Mouse (Mus musculus) lung, embryonic 14.5 days (tissue): ENCODE results near the gene Sem1. TPM values are rescaled to one million over a fixed set of nuclear protein-coding genes. Genes with fewer than 3 reads are reported as not detected.
"Not testable (repeated sequence)": the region's sequence is repeated elsewhere in the genome, so short reads cannot be mapped to it uniquely, and the experiment has no call there.

ENCODE experiments used
- ATAC-seq: fragments of 200-750 bp; cut with Nextera tagmentation; 2 replicates; pipeline ENCODE4 v1.8.0; 2017; ENCODE audit warnings: mild to moderate bottlenecking, moderate TSS enrichment, moderate library complexity; ENCODE audit not compliant: insufficient read depth
- DNase-seq: peaks from one replicate; pipeline ENCODE4 v3.0.0-alpha.2; 2015
- H3K27ac ChIP-seq: fragments of 300-500 bp; sonication (generic); 2 replicates; pipeline ENCODE4 v1.5.1; 2014; ENCODE audit warnings: low read depth, mild to moderate bottlenecking, moderate library complexity
- H3K27me3 ChIP-seq: fragments of 300-500 bp; sonication (generic); 2 replicates; pipeline ENCODE4 v1.6.1; 2014; ENCODE audit warnings: low read length, control low read depth; ENCODE audit not compliant: insufficient read depth
- H3K36me3 ChIP-seq: fragments of 300-500 bp; sonication (generic); 2 replicates; pipeline ENCODE4 v1.6.1; 2014; ENCODE audit warnings: control low read depth; ENCODE audit not compliant: insufficient read depth
- H3K4me1 ChIP-seq: fragments of 300-500 bp; sonication (generic); 2 replicates; pipeline ENCODE4 v1.6.1; 2014; ENCODE audit warnings: antibody characterized with exemption, control low read depth; ENCODE audit not compliant: insufficient read depth
- H3K4me2 ChIP-seq: fragments of 300-500 bp; sonication (generic); 2 replicates; pipeline ENCODE4 v1.6.1; 2014; ENCODE audit warnings: mild to moderate bottlenecking
- H3K4me3 ChIP-seq: fragments of 300-500 bp; sonication (generic); 2 replicates; pipeline ENCODE4 v1.5.1; 2014; ENCODE audit warnings: low read depth, low read length
- H3K9ac ChIP-seq: fragments of 300-500 bp; sonication (generic); 2 replicates; pipeline ENCODE4 v1.6.1; 2014
- H3K9me3 ChIP-seq: fragments of 300-500 bp; sonication (generic); 2 replicates; pipeline ENCODE4 v1.6.1; 2016; ENCODE audit warnings: low read depth, low read length, control low read depth
- CTCF ChIP-seq: IDR thresholded peaks from 2 replicates; pipeline ENCODE4 v1.5.1; 2016; ENCODE audit warnings: antibody characterized with exemption, low read depth
- WGBS: fragments of 180-500 bp; shearing (Covaris S2); extraction: QIAGEN DNeasy Blood & Tissue Kit; methylation state at CpG from one replicate; pipeline ENCODE4 v1.1.7; 2014; 5-methylcytosine and 5-hydroxymethylcytosine counted together
- polyA plus RNA-seq: library from polyadenylated mRNA; unstranded; fragments of >200 nt; fragmentation: Nextera tagmentation; extraction: Ambion mirVana; gene quantifications from 2 replicates; pipeline ENCODE4 v1.2.1, GENCODE M21; 2014

Sem1 gene
- polyA plus RNA-seq, 1 experiment from 2014 or later, result 263 TPM

DNA sequence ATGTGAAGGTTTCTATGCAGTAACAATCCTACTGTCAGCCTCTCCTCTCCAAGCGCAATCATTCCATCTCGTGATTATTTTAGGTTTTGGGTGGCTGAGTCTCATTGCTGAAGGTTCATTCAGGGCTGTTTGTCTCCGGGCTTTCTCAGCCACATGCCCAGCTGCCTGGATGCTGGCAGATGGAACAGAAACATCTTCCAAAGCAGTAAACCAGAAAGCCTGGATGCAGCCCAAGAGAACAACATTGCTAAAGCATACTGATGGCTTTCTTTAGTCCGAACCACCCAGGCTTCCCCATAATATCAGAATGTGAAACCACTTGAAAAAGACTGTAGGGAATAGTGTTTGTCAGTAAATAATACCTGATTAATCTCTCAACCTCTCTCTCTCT is 34.2 kb downstream of the Sem1 start:
- TF ChIP-seq CTCF, result no peak
- no peak overlapping the region for H3K9ac ChIP-seq
- DNase-seq (no peak), ATAC-seq (no peak)
- H3K4me2 ChIP-seq, result no peak overlapping the region
- H3K27me3 ChIP-seq, result no peaks in the 10 kb centered on the region
- H3K9me3 ChIP-seq, result no peaks in the 10 kb centered on the region
- no peaks in the 10 kb centered on the region for H3K4me1 ChIP-seq
- WGBS, result 79% methylated on average over 4 of the region's 4 CpGs
- H3K36me3 ChIP-seq, result no peaks in the 10 kb centered on the region
- no peak overlapping the region for H3K27ac ChIP-seq
- H3K4me3 ChIP-seq, result no peak overlapping the region

DNA sequence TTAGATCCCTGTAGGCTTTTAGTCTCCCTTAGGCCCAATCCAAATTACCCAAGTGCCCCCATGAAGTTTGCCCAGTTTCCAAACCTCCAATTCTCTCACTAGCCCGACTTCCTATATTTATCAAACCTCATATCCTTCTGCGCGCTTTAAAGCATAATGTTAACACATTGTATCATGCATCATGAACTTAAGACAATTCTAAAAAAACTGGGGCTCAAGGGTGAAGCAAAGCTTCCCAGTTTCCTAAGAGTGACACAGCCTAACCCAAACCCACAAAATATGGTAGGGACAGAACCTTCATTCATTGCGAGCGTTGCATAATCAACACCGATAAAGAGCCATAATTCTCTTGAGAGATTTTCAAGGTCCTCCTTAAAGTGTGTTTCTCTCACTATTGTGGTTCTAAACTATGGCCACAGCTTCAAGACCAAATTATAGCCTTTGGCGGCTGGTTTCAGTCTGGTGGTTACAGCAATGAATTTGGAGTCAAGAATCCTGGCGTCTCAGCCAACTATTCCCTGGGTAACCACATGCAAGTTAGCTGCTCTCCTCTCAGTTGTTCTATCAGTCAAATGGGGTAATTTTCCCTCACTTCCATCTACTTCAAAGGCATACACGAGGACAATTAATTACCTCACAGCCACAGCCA is 34.7 kb downstream of the Sem1 start:
- 85% methylated on average over 9 of the region's 9 CpGs for WGBS
- no peak for TF ChIP-seq CTCF
- H3K27me3 ChIP-seq, result no peaks in the 10 kb centered on the region

DNA sequence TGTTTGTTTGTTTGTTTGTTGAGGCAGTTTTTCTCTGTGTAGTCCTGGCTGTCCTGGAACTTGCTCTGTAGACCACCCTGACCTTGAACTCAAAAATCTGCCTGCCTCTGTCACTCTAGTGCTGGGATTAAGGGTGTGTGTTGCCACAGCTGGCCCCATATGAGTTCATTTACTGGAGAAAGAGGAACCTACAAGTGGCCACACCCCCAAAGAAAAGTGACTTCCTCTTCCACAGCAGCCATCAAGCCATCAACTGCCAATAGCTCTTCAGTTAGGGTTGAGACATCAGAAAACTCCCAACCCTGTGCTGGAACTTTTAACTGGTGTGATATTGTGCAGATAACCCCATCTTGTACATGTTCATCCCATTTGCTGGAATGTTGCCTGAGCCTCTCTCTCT is 36.3 kb downstream of the Sem1 start:
- Histone ChIP-seq H3K4me3 (no peak overlapping the region), H3K27me3 (no peaks in the 10 kb centered on the region), H3K9ac (no peak overlapping the region), H3K9me3 (no peaks in the 10 kb centered on the region), H3K4me2 (no peak overlapping the region), H3K36me3 (no peaks in the 10 kb centered on the region), H3K4me1 (no peaks in the 10 kb centered on the region), H3K27ac (no peak overlapping the region)
- no peak for TF ChIP-seq CTCF
- ATAC-seq (no peak), DNase-seq (no peak)

More for the DNA sequence above, 34.7 kb downstream of the Sem1 start:
- no peak overlapping the region for H3K4me2 ChIP-seq
- no peak for DNase-seq
- H3K9me3 ChIP-seq, result no peaks in the 10 kb centered on the region
- H3K36me3 ChIP-seq, result no peaks in the 10 kb centered on the region
- ATAC-seq, result no peak
- H3K4me1 ChIP-seq, result no peaks in the 10 kb centered on the region
- no peak overlapping the region for H3K27ac ChIP-seq
- H3K9ac ChIP-seq, result no peak overlapping the region
- no peak overlapping the region for H3K4me3 ChIP-seq

DNA sequence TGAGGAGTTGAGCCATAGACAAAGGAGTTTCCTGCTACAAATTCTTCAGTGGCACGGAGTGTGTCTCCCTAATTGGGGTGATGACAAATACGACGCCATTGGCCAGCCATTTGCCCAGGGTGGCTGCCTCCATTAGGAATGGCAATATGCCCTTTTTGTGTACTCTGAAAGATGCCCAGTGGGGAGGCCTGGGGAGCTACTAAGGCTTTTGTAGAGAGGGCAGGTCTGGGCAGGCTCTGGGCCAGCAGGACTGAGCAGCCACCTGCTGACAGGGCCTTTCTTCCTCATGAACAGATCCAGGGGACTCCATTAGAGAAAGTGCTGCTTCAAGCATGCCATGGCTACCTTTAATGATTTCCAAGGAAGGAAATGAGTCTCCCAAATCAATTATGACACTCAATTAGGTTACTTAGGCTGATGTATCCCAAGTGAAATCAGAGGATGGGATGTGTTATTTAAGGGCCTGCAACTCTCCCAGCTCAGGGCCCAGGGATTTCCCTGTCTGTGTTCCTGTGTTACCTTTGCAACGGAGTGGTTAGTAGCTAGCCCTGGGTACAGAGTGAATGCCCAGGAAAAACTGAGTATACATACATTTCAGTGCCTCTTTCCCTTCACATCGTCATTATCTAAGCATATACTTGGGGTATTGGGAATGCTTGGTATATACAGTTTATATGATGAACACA is 41.5 kb downstream of the Sem1 start:
- no peak overlapping the region for H3K27ac ChIP-seq
- H3K9ac ChIP-seq, result no peak overlapping the region
- H3K27me3 ChIP-seq, result no peaks in the 10 kb centered on the region
- ATAC-seq (no peak), DNase-seq (no peak)
- no peaks in the 10 kb centered on the region for H3K4me1 ChIP-seq
- H3K9me3 ChIP-seq, result no peaks in the 10 kb centered on the region
- WGBS, result 72% methylated on average over 5 of the region's 5 CpGs
- no peaks in the 10 kb centered on the region for H3K36me3 ChIP-seq
- no peak overlapping the region for H3K4me3 ChIP-seq
- no peak overlapping the region for H3K4me2 ChIP-seq
- TF ChIP-seq CTCF, result no peak

DNA sequence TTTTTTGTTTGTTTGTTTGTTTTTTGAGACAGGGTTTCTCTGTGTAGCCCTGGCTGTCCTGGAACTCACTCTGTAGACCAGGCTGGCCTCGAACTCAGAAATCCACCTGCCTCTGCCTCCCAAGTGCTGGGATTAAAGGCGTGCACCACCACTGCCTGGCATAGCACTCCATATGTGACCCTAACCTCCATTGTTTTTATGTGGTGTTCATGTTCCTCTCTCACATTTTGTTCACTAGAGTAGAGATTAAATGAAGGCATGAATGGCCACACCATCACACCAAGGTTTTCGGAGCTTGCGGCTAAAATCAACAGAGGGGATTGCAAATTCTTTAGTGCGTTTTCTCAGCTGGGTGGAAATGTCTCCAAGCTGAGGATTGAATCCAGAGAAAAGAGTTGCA is 42.1 kb downstream of the Sem1 start:
- ATAC-seq, H3K4me1 ChIP-seq, H3K4me3 ChIP-seq, H3K27ac ChIP-seq, H3K36me3 ChIP-seq, H3K9me3 ChIP-seq, DNase-seq, H3K4me2 ChIP-seq, H3K27me3 ChIP-seq, H3K9ac ChIP-seq: not testable (repeated sequence)
- 89% methylated on average over 5 of the region's 5 CpGs for WGBS
